Mouse (Mus musculus): ENCODE data around the gene Srm.
A peak's percentile ranks its signal among the peaks of the same experiment; 100 is the strongest.

Srm gene

DNA sequence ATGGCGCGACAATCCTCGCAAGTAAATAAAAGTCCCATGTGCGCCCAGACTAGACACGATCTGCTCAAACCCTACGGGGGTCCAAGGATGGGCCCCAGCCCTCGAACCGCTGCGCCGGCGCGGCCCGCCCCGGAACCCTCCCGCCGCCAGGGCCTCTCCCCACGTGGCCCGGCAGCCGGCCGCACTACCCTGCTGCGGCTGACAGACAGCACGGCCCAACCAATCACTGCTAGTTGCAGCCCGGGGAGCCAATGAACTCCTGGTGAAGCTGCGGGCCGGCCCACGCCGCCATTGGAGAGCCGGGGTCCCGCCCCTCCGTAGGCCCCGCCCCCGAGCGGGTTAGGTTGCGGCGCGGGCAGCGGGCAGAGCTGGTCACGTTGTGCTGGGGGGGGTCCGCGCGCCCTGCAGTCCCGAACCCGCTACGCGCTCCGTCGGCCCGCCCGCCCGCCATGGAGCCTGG is at the start of gene Srm:
TSS of gene Srm (plus strand) at position 333 of the 460 bp plus-strand sequence.
- peak; percentile 91 to 94 for DNase-seq (ENCODE audit: low spot score in 2 of 2)

DNA sequence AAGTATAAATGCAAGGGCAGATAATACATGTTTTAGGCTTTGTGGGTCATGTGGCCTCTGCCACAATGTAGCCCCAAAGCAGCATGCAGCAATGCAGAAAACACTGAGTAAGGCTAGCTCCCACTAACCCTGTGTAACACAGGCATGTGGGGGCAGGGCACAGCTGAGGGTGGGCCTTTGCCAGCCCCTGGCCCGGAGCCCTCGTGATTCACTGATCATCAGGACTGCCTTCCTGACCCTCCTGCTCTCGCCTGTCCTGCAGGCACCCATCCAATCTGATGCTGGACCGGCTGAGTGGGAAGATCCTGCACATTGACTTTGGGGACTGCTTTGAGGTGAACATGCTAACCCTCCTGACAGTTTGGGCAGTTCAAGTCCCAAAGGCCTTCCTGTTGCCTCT is 42.2 kb upstream of the Srm start:
- no peak for DNase-seq (ENCODE audit: low spot score in 2 of 2)

DNA sequence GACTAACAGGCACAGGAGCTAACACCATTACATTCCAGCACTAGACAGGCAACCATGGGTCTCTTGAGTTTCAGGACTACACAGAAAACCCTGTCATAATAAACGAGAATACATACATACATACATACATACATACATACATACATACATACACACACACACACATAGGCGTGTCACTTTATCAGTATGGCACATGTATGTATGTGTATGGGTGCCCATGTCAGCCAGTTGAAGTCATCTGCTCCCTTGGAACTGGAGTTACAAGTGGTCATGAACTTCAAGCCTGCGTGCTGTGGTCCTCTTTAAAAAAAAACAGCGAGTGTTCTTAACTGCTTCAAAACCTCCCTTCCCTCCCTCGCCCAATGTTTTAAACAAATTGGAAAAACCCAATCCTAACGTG is 33.5 kb upstream of the Srm start:
- DNase-seq (ENCODE audit: low spot score in 2 of 2) = no peak

DNA sequence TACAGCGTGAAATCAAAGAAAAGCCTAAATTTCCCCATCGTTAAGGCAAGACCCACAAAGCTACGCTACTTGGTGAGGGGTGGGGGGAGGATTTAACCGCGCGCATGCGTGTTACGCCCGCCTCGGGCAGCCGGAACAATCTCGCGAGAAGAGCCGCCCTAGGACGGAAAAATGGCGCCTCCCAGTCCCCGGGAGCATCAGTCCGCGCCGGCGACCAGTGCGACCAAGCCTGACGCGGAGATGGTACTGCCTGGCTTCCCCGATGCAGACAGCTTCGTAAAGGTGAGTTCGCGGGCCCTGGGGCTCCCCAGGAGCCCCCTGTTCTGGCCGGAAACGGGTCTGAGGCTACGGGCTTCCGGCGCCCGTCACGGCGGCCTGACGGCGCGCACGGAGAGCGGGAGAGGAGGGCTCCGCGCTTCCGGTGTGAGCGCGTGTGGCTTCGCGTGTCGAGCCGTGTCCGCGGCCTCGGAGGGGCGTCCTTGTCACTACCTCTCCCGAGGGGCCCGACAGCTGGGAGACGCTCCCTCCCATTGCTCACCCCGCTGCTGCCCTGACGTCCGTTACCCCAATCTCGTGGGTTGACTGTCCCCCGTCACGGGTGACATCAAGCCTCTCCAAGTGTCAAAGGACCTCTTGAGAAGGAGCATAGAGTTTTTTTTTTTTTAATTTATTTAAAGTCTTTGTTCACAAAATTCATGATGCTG is 32.9 kb upstream of the Srm start, which contains the start of gene Exosc10:
TSS of gene Exosc10 (plus strand) at position 133 of the 704 bp plus-strand sequence.
- peak; percentile 87 to 89 for DNase-seq (ENCODE audit: low spot score in 2 of 2)

DNA sequence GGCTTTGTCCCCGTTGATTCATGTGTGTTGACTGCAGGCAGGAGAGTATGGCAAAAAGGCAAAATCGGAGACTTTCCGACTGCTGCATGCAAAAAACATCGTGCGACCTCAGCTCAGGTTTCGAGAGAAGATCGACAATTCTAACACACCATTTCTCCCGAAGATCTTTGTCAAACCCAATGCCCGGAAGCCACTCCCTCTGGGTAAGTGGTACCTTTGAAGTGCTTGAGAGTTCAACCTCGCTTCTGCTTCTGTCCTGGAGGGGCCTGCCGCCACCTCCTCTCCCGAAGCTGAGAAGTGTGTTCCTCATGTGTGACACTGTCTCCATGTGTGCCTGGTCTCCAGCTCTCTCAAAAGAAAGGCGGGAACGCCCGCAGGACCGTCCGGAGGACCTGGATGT is 28.6 kb upstream of the Srm start:
- DNase-seq (ENCODE audit: low spot score in 2 of 2) = no peak

DNA sequence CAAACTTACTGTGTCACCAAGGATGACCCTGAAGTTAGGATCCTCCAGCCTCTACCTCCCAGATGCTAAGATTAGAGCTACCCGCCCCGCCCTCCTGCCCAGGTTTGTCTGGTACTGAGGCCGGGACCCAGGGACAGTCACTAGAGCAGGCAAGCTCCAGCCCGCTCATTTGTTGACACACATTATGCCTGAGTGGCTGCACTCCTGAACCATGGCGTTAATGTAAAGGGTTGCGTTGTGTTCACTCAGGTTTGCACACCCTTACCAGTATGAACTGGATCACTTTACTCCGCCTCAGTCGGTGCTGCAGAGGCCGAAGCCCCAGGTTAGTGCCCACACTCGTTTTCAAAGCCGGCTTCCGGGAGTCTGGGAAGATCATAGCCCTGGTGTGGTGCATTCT is 27.7 kb upstream of the Srm start:
- DNase-seq (ENCODE audit: low spot score in 2 of 2) = no peak

DNA sequence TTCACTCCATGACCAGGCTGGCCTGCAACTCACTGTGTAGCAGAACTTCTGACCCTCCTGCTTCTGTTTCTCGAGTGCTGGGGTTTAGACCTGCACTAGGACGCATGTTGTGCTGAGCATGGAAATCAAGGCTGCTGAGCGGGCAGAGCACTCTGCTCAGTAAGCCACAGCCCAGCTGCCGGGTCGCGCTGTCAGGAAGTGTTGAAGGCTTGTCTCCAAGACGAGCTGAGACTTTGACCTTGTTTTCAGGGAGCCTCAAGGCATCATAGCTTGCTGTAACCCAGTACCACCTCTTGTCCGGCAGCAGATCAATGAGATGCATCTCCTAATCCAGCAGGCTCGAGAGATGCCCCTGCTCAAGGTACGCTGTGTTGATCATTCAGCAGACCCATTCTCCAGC is 21.2 kb upstream of the Srm start:
- no peak for DNase-seq (ENCODE audit: low spot score in 2 of 2)

DNA sequence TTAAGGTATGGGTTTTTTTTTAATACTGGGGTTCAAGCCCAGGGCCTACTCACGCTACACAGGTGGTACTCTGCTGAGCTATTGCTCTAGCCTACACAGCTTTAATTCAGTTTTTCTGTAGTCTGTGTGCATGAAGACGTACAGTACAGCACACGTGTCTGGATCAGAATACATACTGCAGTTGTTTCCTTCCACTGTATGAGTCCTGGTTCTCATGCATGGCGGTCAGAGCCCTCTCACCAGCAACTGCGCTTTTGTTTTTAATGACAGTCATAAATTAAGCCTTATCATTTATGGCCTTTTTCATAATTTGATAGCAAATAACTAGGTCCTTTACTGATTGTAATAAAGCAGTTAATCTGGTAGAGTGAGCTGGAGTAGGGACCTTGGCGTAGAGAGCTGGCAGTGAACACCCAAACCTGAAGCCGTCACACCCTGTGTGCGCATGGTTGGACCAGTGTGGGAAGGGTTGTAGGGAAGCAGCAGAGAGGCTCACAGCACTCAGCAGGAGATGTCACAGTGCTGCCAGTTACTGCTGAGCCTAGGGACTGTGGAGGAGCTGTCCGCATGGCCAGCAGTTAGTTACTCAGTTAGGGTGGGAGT is 20.5 kb upstream of the Srm start:
- DNase-seq (ENCODE audit: low spot score in 2 of 2) = no peak

DNA sequence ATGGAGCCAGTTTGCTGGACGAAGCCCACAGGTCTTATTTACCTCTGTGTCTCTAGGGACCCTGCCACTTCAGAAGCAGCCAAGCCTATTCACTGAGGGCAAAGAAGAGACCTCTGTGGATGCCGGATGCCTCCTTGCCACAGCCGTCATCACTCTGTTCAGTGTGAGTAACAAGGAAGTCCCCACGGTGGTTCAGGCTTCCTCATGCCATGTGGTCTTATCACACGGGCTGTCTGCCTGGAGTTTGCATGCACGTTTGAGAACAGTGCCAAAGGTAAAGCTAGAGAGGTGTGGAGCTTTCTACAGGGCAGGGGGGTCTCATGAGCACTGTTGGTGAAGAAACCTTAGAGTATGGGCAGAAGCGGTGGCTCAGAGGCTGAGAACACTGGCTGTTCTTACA is 18.1 kb upstream of the Srm start:
- DNase-seq (ENCODE audit: low spot score in 2 of 2) = no peak

DNA sequence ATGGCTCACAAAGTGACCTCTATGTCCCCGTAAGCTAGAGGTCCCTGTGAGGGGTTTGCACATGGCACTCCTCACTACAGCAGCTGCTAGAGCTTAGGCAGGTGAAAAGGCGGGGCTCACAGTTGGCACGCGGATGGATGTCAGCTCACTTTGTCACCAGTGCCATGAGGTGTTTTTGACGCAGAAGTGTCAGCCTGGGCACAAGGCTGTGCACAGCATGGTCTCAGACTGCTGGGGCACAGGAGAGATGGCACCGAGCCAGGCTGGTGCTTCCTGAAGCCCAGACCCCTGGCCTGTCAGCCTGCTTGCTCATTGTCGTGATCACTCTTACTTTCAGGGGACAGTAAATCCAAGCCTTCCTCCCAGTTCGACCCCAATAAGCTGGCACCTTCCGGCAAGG is 10.5 kb upstream of the Srm start:
- DNase-seq (ENCODE audit: low spot score in 2 of 2) = no peak

DNA sequence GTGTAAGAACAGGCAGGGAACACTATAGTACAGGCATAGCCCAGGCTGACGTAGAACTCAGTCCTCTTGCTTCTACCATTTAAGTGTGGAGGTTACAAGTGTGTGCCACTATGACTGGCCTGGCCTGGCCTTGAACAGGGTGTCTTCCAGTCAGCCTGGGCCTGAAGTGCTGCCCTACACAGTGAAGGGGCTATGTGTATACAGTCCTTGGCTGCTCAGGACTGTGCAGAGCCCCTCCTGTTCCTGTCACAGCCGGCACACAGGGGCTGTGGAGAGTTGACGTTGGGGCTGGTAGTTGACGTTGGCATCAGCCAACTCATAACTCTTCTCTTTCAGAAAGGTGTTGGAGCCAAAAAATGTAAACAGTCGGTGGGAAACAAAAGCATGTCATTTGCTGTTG is 9.9 kb upstream of the Srm start:
- DNase-seq (ENCODE audit: low spot score in 2 of 2) = no peak

DNA sequence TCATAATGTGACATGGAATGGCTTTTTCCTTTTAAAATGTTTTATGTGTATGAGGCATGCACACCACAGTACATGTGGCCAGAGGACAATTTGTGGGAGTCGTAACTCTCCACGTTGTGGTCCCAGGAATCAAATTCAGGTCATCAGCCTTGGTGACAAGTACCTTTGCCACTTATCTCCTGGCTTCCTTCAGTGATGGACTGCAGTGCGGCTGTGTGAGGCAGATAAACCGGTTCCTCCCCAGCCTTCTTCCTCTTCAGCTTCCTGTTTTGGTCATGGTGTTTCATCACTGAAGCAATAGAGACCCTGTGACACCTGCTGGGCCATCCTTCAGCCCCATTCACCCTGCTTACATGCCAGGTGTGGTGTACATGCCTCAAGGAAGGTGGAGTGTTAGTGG is 8.0 kb upstream of the Srm start:
- DNase-seq (ENCODE audit: low spot score in 2 of 2) = no peak

DNA sequence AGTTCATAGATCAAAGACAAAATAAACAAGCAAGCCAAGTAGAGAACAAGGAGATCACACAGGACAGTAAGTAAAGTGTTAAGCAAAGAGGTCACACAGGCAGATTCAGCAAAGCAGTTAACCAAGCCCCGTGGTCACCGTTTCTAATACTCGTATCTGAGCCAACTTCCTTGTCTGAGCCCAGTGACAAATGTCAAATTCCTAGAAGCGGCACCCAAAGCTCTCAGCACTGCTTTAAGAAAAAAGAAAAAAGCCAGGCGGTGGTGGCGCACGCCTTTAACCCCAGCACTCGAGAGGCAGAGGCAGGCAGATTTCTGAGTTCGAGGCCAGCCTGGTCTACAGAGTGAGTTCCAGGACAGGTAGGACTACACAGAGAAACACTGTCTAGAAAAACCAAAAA is 4.7 kb upstream of the Srm start:
- DNase-seq (ENCODE audit: low spot score in 2 of 2) = no peak

DNA sequence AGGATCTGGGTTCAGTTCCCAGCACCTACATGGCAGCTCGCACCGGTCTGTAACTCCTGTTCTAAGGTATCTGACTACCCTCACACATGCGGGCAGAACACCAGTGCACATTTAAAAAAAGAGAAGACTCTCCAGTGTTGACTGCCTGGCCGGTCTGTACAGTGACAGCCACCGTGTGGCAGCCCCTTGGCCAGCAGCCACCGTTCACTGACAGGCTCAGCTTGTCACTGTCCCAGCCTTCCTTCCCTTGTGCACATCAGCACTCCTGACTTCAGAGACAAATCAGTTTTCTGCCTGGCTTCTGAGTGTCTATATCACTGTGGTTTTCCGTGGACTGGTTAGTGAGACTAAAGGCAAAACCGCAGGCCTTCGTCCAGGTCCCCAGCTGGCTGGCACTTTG is 2.5 kb upstream of the Srm start:
- DNase-seq (ENCODE audit: low spot score in 2 of 2) = no peak

DNA sequence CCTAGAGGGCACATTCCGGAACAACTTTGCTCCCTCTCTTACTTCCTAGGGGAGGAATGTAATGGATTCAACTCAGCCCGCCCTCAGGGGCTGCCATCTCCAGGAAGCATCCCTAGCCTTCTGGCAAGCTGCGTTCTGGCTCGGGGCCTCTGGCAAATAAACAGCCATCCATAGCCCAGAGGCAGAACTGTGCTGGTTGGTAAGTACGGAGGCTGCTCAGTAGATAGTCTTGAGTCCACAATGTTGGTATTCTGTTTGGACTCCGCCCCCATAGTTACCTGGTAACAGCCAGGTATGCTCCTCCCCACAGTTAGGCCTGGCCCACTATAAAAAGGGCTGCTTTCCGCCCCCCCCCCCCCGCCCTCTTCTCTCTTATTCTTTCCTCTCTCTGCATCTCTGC is 1.7 kb upstream of the Srm start:
- DNase-seq (ENCODE audit: low spot score in 2 of 2) = no peak

DNA sequence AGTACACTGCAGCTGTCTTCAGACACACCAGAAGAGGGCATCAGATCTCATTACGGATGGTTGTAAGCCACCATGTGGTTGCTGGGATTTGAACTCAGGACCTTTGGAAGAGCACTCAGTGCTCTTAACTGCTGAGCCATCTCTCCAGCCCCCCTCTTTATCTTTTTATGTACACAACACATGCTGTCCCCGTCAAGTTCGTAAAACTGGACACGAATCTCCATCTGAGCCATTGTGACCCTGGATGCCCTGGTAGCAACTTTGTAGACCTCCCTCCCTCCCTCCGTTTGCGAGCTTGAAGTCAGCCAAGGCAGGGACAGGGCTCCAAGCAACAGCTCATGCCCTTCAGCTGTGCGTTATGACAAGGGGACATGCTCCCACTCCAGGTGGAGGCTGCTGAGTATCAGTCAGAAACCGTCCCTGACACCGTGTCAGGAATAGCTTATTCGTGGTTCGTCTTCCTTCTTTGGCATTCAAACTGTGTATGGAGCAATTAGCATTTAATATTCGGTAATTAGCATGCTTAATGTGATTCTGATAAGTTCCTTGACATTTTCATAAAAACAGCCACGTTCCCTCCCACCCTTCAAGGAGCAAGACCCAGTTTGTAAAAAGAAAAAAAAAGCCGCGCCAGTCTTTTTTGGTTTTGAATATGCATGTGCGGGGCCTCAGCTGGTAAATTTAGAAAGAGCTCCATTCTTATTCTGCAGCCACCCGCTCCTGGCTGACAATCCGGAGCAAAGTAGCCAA is 707 bp upstream of the Srm start:
- no peak for DNase-seq (ENCODE audit: low spot score in 2 of 2)

DNA sequence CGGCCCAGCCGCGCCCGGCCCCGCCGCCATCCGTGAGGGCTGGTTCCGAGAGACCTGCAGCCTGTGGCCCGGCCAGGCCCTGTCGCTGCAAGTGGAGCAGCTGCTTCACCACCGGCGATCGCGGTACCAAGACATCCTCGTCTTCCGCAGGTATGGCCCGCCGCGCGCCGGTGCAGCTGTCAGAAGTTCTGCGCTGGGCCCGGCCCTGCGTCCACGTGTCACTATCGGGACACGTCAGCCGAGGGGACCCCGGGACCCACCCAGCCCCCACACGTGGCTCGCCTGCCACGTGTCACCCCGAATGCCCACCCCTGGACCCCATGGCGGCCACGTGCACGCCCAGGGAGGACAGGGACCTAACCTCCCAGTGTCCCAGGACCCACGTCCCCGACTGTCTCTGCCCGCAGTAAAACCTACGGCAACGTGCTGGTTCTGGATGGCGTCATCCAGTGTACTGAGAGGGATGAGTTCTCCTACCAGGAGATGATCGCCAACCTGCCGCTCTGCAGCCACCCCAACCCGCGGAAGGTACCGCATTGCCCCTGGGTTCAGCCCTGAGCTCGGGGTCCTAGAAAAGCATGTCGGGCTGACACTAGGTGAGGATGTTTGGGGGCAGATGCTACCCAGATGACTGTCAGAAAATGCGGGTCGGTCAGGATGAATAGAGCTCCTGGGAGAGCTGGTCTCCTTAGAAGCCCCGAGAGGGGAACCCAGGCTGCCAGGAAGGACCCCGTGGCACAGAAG is 506 bp downstream of the Srm start:
- no peak for DNase-seq (ENCODE audit: low spot score in 2 of 2)

DNA sequence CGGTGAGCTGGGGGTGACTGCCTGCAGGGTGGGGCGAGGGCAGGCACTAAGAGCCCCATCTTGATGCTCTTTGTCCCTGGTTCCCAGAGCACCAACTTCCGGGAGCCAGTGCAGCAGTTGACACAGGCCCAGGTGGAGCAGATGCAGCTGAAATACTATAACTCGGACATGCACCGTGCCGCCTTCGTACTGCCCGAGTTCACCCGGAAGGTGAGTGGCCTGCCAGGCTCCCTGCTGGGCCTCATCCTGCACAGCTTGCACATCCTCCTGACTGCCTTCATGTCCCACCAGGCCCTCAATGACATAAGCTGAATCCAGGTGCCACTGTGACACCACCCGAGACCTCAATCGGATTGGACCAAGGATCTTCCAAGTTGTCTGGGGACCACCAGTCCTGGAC is 2.7 kb downstream of the Srm start:
- no peak for DNase-seq (ENCODE audit: low spot score in 2 of 2)

DNA sequence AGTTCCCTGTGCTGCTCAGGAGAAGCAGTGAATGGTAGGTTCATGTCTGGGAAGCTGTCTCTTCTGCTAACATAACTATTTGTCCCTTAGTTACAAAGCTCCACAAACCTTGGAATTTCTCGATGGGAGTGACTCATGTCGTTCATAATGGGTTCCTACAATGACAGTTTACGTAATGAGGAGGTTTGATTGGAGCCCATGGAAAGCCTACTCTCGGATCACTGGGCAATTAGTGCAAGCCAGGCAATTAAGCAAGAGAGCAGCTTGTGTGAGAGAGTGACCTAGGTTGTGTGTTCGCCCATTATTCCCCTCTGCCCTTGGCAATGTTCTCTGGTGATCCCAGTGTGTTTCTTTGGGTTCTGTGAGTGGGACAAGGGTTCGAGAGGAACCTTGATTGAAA is 4.6 kb downstream of the Srm start:
- no peak for DNase-seq (ENCODE audit: low spot score in 2 of 2)

DNA sequence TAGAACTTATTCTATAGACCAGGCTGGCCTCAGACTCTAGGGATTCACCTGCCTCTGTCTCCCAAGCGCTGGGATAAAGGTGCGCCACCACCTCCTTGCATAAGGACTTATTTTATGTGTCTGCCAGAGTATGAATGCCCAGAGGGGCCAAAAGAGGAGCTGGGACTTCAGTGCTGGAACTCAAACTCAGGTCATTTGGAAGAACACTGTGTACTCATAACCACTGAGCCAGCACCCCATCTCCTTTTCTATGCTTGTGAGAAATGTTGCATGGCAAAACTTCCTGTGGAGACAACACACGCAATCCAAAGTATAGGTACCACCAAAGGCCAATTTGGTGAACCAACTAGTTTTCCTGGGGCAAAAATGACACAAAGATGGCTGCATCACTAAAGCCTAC is 5.4 kb downstream of the Srm start:
- no peak for DNase-seq (ENCODE audit: low spot score in 2 of 2)

DNA sequence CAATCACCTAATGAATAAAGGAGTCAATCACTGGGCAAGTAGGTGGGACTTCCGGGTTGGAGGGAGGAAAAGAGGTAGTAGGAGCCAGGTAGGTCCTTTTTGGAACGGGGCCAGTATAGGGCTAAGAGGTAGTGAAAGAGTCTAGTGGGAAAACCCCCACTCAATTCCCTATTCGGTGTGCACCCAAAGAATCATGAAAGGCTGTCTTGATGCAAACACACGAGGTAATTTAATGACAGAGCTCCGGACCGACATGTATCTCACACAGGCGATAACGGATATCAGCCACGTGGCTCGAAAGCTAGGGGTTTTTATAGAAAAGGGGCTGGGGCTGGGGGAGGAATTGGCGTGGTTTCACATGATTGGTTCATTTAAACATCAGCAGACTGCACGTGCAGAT is 7.5 kb downstream of the Srm start:
- no peak for DNase-seq (ENCODE audit: low spot score in 2 of 2)

DNA sequence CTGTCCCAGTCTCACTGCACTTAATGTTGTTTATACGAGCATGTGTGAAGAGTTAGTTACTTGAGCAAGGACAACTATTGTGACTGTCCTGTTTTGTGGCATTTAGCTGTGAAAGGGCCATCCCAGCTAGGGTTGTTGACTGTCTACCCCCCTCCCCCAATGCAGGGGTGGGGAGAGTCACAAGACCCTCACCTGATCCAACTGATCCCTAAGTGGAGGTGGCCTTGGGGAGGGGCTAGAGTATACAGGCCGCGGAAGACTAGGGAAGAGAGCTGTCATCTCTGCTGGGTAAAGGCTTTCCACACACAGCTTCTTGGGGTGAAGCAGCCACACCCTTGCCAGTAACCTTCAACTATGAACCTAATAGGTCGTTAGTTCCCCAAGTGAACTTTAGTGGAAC is 9.0 kb downstream of the Srm start:
- DNase-seq (ENCODE audit: low spot score in 2 of 2) = no peak
